ENCODE assay signal across 1 mouse cellular context in genomic region chrX:150516477-150516876, GRCm38 (mm10).
TF ChIP-seq lines count a peak whose summit lies in the region.

No protein-coding gene starts in this region.

TF ChIP-seq in MEL, 35 proteins besides CTCF, POLR2A, EP300 and RAD21 (continued from another document):
- TF ChIP-seq ELF1 (IDR thresholded peaks at IDR 0.05; ENCODE audit: low read depth, low read length) (no peak), JUND (IDR thresholded peaks at IDR 0.05; ENCODE audit: low read depth, low read length) (no peak), UBTF (IDR thresholded peaks at IDR 0.05; ENCODE audit: borderline replicate concordance, insufficient read depth, low read depth, low read length) (no peak), MAFK (IDR thresholded peaks at IDR 0.05; ENCODE audit: borderline replicate concordance, low read depth, low read length) (no peak), MEF2A (IDR thresholded peaks at IDR 0.05; ENCODE audit: extremely low read depth, insufficient replicate concordance, low read depth, low read length, poor library complexity, severe bottlenecking) (no peak), CHD1 (IDR thresholded peaks at IDR 0.05; ENCODE audit: low read depth, low read length) (no peak), CHD2 (IDR thresholded peaks at IDR 0.05; ENCODE audit: low read length) (no peak)
